Mouse (Mus musculus): ENCODE measurements around the gene Amz2.

DNA sequence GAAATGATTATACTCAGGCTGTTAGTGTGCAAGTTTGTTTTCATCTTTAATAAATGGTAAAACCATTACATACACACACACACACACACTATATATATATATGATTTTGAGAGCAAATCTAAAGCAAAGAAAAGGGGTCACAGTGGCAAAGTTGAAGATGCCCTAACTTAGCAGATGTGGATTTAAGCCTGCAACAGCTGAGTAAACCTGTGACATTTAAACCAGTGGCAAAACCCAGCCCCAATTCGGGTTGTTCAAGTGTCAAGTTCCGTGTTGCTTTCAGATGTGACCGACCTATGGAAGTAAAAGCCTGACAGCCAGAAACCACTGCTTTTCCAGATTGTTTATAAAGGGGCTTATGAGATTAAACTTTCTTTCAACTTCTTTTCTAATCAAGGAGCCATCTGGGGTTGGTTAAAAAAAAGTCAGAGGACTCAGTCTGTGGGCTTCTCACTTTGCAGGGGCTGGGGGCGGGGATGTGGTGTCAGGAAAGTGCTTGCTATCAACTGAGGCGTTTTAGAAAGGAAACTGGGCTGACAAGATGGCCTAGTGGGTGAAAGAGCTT is 16.5 kb downstream of the Amz2 start:
- TF ChIP-seq CTCF (conservative IDR thresholded peaks at IDR 0.05; ENCODE audit: insufficient read depth, insufficient read length, low read depth, low read length), result no peak
- TF ChIP-seq POLR2A (IDR thresholded peaks at IDR 0.05; ENCODE audit: low read depth, low read length), result no peak

Measured in kidney, adult 2 months (tissue).